Mouse (Mus musculus) limb, embryonic 11.5 days (tissue): ENCODE results near the gene Notch1. TPM values are rescaled to one million over a fixed set of nuclear protein-coding genes. Genes with fewer than 3 reads are reported as not detected.

ENCODE experiments used
- ATAC-seq: fragments of 200-750 bp; cut with Nextera tagmentation; 2 replicates; pipeline ENCODE4 v1.8.0; 2017; ENCODE audit warnings: low read depth; ENCODE audit not compliant: insufficient number of reproducible peaks, low FRiP score, low TSS enrichment
- DNase-seq: peaks from one replicate; pipeline ENCODE4 v3.0.0-alpha.2; 2015; ENCODE audit warnings: low spot score
- H3K27ac ChIP-seq: fragments of 300-500 bp; sonication (generic); replicated peaks from 2 replicates; pipeline ENCODE4 v1.5.1; 2014; ENCODE audit warnings: low read depth, mild to moderate bottlenecking, low read length
- H3K27me3 ChIP-seq: fragments of 300-500 bp; sonication (generic); 2 replicates; pipeline ENCODE4 v1.6.1; 2014; ENCODE audit warnings: mild to moderate bottlenecking, low read length, mixed read lengths; ENCODE audit not compliant: control insufficient read depth, insufficient read depth
- H3K36me3 ChIP-seq: fragments of 300-500 bp; sonication (generic); 2 replicates; pipeline ENCODE4 v1.6.1; 2014; ENCODE audit warnings: mild to moderate bottlenecking, low read length, moderate library complexity, mixed read lengths; ENCODE audit not compliant: control insufficient read depth, insufficient read depth
- H3K4me1 ChIP-seq: fragments of 300-500 bp; sonication (generic); 2 replicates; pipeline ENCODE4 v1.6.1; 2014; ENCODE audit warnings: low read length, mixed read lengths; ENCODE audit not compliant: control insufficient read depth, insufficient read depth
- H3K4me2 ChIP-seq: fragments of 300-500 bp; sonication (generic); 2 replicates; pipeline ENCODE4 v1.6.1; 2014; ENCODE audit warnings: low read depth, mild to moderate bottlenecking, moderate library complexity; ENCODE audit not compliant: severe bottlenecking
- H3K4me3 ChIP-seq: fragments of 300-500 bp; sonication (generic); 2 replicates; pipeline ENCODE4 v1.5.1; 2014; ENCODE audit warnings: low read depth, low read length
- H3K9ac ChIP-seq: fragments of 300-500 bp; sonication (generic); 2 replicates; pipeline ENCODE4 v1.6.1; 2014; ENCODE audit warnings: mild to moderate bottlenecking, low read length
- H3K9me3 ChIP-seq: fragments of 300-500 bp; sonication (generic); 2 replicates; pipeline ENCODE4 v1.6.1; 2016; ENCODE audit warnings: low read length; ENCODE audit not compliant: control insufficient read depth
- WGBS: fragments of 180-500 bp; shearing (Covaris S2); extraction: QIAGEN DNeasy Blood & Tissue Kit; methylation state at CpG from one replicate; pipeline ENCODE4 v1.1.7; 2014; 5-methylcytosine and 5-hydroxymethylcytosine counted together
- polyA plus RNA-seq: library from polyadenylated mRNA; unstranded; fragments of >200 nt; fragmentation: Nextera tagmentation; extraction: Ambion mirVana; gene quantifications from 2 replicates; pipeline ENCODE4 v1.2.1, GENCODE M21; 2014

Gene Notch1
- polyA plus RNA-seq, 1 experiment from 2014 or later = 14.5 TPM

GRCm38 (mm10) chr2:26540721-26541120 lies 24.3 kb upstream of the Notch1 start:
- 29% methylated on average over 7 of the region's 7 CpGs for WGBS
- no peak overlapping the region for H3K9ac ChIP-seq

GRCm38 (mm10) chr2:26539516-26539915 lies 23.1 kb upstream of the Notch1 start:
- H3K27ac ChIP-seq = no peak overlapping the region
- H3K9me3 ChIP-seq = no peaks in the 10 kb centered on the region
- H3K36me3 ChIP-seq = no peaks in the 10 kb centered on the region
- WGBS = 36% methylated on average over 2 of the region's 2 CpGs
- DNase-seq = no peak
- H3K27me3 ChIP-seq = no peaks in the 10 kb centered on the region
- H3K4me3 ChIP-seq = no peak overlapping the region
- no peak overlapping the region for H3K4me2 ChIP-seq
- no peak overlapping the region for H3K9ac ChIP-seq
- H3K4me1 ChIP-seq = peaks cover 11% of the 10 kb centered on the region; the same call in 1 of the 2 replicates
- ATAC-seq = no peak

More at GRCm38 (mm10) chr2:26540721-26541120, 24.3 kb upstream of the Notch1 start:
- no peak overlapping the region for H3K4me2 ChIP-seq
- H3K36me3 ChIP-seq = no peaks in the 10 kb centered on the region
- H3K27ac ChIP-seq = no peak overlapping the region
- DNase-seq (no peak), ATAC-seq (no peak)
- H3K9me3 ChIP-seq = no peaks in the 10 kb centered on the region
- H3K4me3 ChIP-seq = no peak overlapping the region
- H3K4me1 ChIP-seq = peaks cover 11% of the 10 kb centered on the region; the same call in 1 of the 2 replicates
- no peaks in the 10 kb centered on the region for H3K27me3 ChIP-seq

- no peaks in the 10 kb centered on the region for H3K36me3 ChIP-seq
- H3K27ac ChIP-seq = no peak overlapping the region
- H3K9me3 ChIP-seq = no peaks in the 10 kb centered on the region
- peaks cover 4% of the 10 kb centered on the region; the same call in 1 of the 2 replicates for H3K4me1 ChIP-seq
- H3K9ac ChIP-seq = no peak overlapping the region
- H3K4me3 ChIP-seq = no peak overlapping the region
- H3K27me3 ChIP-seq = no peaks in the 10 kb centered on the region
- WGBS = 76% methylated on average over 4 of the region's 4 CpGs
- no peak for DNase-seq
- H3K4me2 ChIP-seq = no peak overlapping the region
- ATAC-seq = no peak
These were observed 19.1 kb upstream of the Notch1 start for GRCm38 (mm10) chr2:26535517-26536045.

GRCm38 (mm10) chr2:26534616-26535015 lies 18.2 kb upstream of the Notch1 start:
- no peak for DNase-seq
- ATAC-seq = no peak

GRCm38 (mm10) chr2:26534161-26534560 lies 17.7 kb upstream of the Notch1 start:
- no peak overlapping the region for H3K9ac ChIP-seq
- H3K36me3 ChIP-seq = no peaks in the 10 kb centered on the region
- no peak overlapping the region for H3K4me3 ChIP-seq
- no peaks in the 10 kb centered on the region for H3K9me3 ChIP-seq
- 0 out of 2 replicates have a peak, but pooled peaks cover 4% of the 10 kb centered on the region for H3K4me1 ChIP-seq
- no peak overlapping the region for H3K4me2 ChIP-seq
- WGBS = 74% methylated on average over 3 of the region's 3 CpGs
- H3K27ac ChIP-seq = no peak overlapping the region
- no peaks in the 10 kb centered on the region for H3K27me3 ChIP-seq
- ATAC-seq (no peak), DNase-seq (no peak)

More at GRCm38 (mm10) chr2:26534616-26535015, 18.2 kb upstream of the Notch1 start:
- Histone ChIP-seq H3K4me1 (0 out of 2 replicates have a peak, but pooled peaks cover 4% of the 10 kb centered on the region), H3K9ac (no peak overlapping the region), H3K9me3 (no peaks in the 10 kb centered on the region), H3K27me3 (no peaks in the 10 kb centered on the region), H3K36me3 (no peaks in the 10 kb centered on the region), H3K4me2 (no peak overlapping the region), H3K27ac (no peak overlapping the region), H3K4me3 (no peak overlapping the region)
- 65% methylated on average over 2 of the region's 2 CpGs for WGBS

- H3K4me3 ChIP-seq = no peak overlapping the region
- no peaks in the 10 kb centered on the region for H3K36me3 ChIP-seq
- no peaks in the 10 kb centered on the region for H3K9me3 ChIP-seq
- ATAC-seq (no peak), DNase-seq (no peak)
- no peak overlapping the region for H3K9ac ChIP-seq
- no peak overlapping the region for H3K27ac ChIP-seq
- WGBS = 62% methylated on average over 5 of the region's 5 CpGs
- H3K4me1 ChIP-seq = 0 out of 2 replicates have a peak, but pooled peaks cover 4% of the 10 kb centered on the region
- no peaks in the 10 kb centered on the region for H3K27me3 ChIP-seq
- no peak overlapping the region for H3K4me2 ChIP-seq
These were observed 16.8 kb upstream of the Notch1 start for GRCm38 (mm10) chr2:26533249-26533648.

- no peak overlapping the region for H3K4me3 ChIP-seq
- no peak overlapping the region for H3K9ac ChIP-seq
- ATAC-seq (no peak), DNase-seq (no peak)
- H3K9me3 ChIP-seq = no peaks in the 10 kb centered on the region
- H3K4me1 ChIP-seq = peaks cover 10% of the 10 kb centered on the region
- H3K27me3 ChIP-seq = no peaks in the 10 kb centered on the region
- H3K4me2 ChIP-seq = no peak overlapping the region
- 93% methylated on average over 6 of the region's 6 CpGs for WGBS
- H3K27ac ChIP-seq = no peak overlapping the region
- no peaks in the 10 kb centered on the region for H3K36me3 ChIP-seq
These were observed 15.4 kb upstream of the Notch1 start for GRCm38 (mm10) chr2:26531829-26532228.

- Histone ChIP-seq H3K9ac (no peak overlapping the region), H3K4me1 (peaks cover 25% of the 10 kb centered on the region)
- 71% methylated on average over 3 of the region's 3 CpGs for WGBS
These were observed 13.4 kb upstream of the Notch1 start for GRCm38 (mm10) chr2:26529881-26530280.

More at GRCm38 (mm10) chr2:26529881-26530280, 13.4 kb upstream of the Notch1 start:
- no peaks in the 10 kb centered on the region for H3K27me3 ChIP-seq
- no peak for ATAC-seq
- no peaks in the 10 kb centered on the region for H3K36me3 ChIP-seq
- DNase-seq = no peak
- no peak overlapping the region for H3K4me3 ChIP-seq
- no peak overlapping the region for H3K27ac ChIP-seq
- H3K4me2 ChIP-seq = no peak overlapping the region
- no peaks in the 10 kb centered on the region for H3K9me3 ChIP-seq
